Mouse (Mus musculus): ENCODE data around the gene Emp1. TPM values are rescaled to one million over a fixed set of nuclear protein-coding genes. Genes with fewer than 3 reads are reported as not detected.

The Emp1 gene
- polyA plus RNA-seq, 1 experiment = 112 TPM

- no peak for DNase-seq (ENCODE audit: low spot score)
Measured at GRCm38 (mm10) chr6:135411712-135412319, 49.5 kb downstream of the Emp1 start.

GRCm38 (mm10) chr6:135412649-135413048, 50.3 kb downstream of the Emp1 start:
- DNase-seq (ENCODE audit: low spot score) = no peak

- DNase-seq (ENCODE audit: low spot score) = no peak
Measured at GRCm38 (mm10) chr6:135417459-135417858, 55.1 kb downstream of the Emp1 start.

GRCm38 (mm10) chr6:135418223-135418824, 56.0 kb downstream of the Emp1 start:
- DNase-seq (ENCODE audit: low spot score) = no peak

- no peak for DNase-seq (ENCODE audit: low spot score)
Measured at GRCm38 (mm10) chr6:135428246-135428645, 65.9 kb downstream of the Emp1 start.

- no peak for DNase-seq (ENCODE audit: low spot score)
Measured at GRCm38 (mm10) chr6:135429268-135429909, 67.0 kb downstream of the Emp1 start.

- no peak for DNase-seq (ENCODE audit: low spot score)
Measured at GRCm38 (mm10) chr6:135430441-135430970, 68.2 kb downstream of the Emp1 start.

Other genes with a start within 250 kb of the Emp1 start
- gene Gprc5d, start 244.3 kb upstream of the Emp1 start, polyA plus RNA-seq (2012; rRNA removed) = 0.07 TPM in 2 replicates
- 5.6 and 5.9 TPM in 2 replicates for gene Fam234b, start 164.6 kb upstream of the Emp1 start, polyA plus RNA-seq (2012; rRNA removed)
- 40.7 and 41.8 TPM in 2 replicates for gene Hebp1, start 164.5 kb upstream of the Emp1 start, polyA plus RNA-seq (2012; rRNA removed)
- 0.06 and 0.21 TPM in 2 replicates for gene Gsg1, start 108.2 kb upstream of the Emp1 start, polyA plus RNA-seq (2012; rRNA removed)
- 0.41 and 0.52 TPM in 2 replicates for gene Pbp2, start 52.1 kb upstream of the Emp1 start, polyA plus RNA-seq (2012; rRNA removed)

Measured in urinary bladder, adult 2 months (tissue).